Mouse (Mus musculus): Measurements from ENCODE around the gene Inca1. TPM values are rescaled to one million over a fixed set of nuclear protein-coding genes. Genes with fewer than 3 reads are reported as not detected.

Inca1 gene
- total and polyA plus RNA-seq, 3 experiments = 1.7 to 3.8 (median 3.4) TPM

DNA sequence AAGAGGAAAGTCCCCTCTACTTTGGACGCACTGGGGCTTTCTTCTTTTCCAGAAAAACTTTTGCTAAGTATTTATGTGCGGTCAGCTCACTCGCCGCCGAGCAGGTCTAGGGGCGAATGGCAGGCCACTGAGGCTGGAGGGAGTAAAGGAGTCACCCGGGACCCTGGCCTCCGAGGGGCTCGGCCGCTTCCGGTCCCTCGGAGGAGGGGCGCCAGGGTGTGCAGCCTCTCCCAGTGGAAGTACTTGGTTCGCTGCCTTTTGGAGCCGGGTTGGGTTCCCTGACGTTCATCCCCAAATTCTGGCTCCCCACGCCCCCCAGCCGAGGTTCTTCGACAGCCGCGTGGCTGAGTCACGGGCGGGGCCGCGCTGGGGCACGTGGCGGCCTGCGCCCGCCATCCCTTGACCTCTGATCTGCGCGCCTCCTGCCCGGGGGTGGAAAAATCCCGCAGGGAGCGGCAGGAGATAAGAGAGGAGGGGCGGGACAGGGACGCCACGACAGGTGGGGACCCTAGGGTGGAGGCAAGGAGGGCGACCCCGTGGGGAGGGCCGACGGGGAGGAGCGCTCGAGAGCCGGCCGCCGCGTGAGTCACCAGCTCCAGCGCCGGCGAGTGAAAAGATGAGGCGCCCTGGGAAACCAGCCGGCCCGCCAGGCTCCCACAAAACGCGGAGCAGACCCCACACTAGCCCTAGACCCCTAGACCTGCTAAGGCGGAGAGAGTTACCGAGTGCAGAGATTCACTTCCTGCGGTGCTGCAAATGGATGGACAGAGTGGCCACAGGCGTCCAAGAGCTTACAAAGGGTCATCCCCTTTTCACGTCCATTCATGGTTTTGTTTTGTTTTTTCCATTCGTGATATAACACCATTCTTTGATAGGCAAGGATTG lies 44.1 kb downstream of the Inca1 start:
- Histone ChIP-seq H3K4me1 (ENCODE audit: control insufficient read depth in 1 of 2, insufficient read depth in 2 of 2) (peaks cover 10 to 43% of the 10 kb centered on the region in 2 experiments), H3K4me3 (replicated peaks in 1 of 3; ENCODE audit: low read depth in 2 of 3, low read length in 2 of 3, poor library complexity in 1 of 3) (peak overlapping the region; percentile 65 to 78 (median 69)), H3K79me2 (replicated peaks; ENCODE audit: control insufficient read depth, extremely low read depth, insufficient read depth, poor library complexity, severe bottlenecking) (peaks cover 36% of the 10 kb centered on the region), H3K27ac (ENCODE audit: insufficient read depth, low read depth) (peak overlapping the region; percentile 95), H3K27me3 (replicated peaks) (no peaks in the 10 kb centered on the region), H3K9me3 (replicated peaks; ENCODE audit: low read length) (no peaks in the 10 kb centered on the region), H3K36me3 (replicated peaks in 1 of 2; ENCODE audit: control insufficient read depth in 1 of 2, insufficient read depth in 1 of 2, low read length in 1 of 2) (peaks cover 19 to 46% of the 10 kb centered on the region in 2 experiments), H3K9ac (ENCODE audit: insufficient read depth, low read depth) (peak overlapping the region; percentile 90), H3K4me2 (ENCODE audit: insufficient read depth, low read depth, poor library complexity, severe bottlenecking) (peak overlapping the region; percentile 62)
- DNase-seq (ENCODE audit: extremely low read depth) = peak; percentile 64
- dilution Hi-C loops (cut with MboI; ENCODE audit: extremely low pct_ligation_motif_present, extremely low pct_unique_long_range_greater_than_20kb, low sequenced_read_pairs) = no loop called here
- in situ Hi-C loops (cut with MboI; ENCODE audit: low pct_ligation_motif_present, low pct_unique_long_range_greater_than_20kb, low sequenced_read_pairs) = no loop called here
- TF ChIP-seq ELF1 (IDR thresholded peaks at IDR 0.05; ENCODE audit: low read depth, low read length) = peak; percentile 45
- peak; percentile 94 for TF ChIP-seq BHLHE40 (IDR thresholded peaks at IDR 0.05; ENCODE audit: low read depth, low read length)
- TF ChIP-seq MAFK (IDR thresholded peaks at IDR 0.05; ENCODE audit: insufficient replicate concordance, low read length) = 0 out of 2 replicates have a peak, but pooled peaks have one; percentile 25
- peak; percentile 67; the same call in 1 of the 2 replicates for TF ChIP-seq TBP (conservative IDR thresholded peaks at IDR 0.05; ENCODE audit: low read depth, low read length)
- TF ChIP-seq ZC3H11A (IDR thresholded peaks at IDR 0.05; ENCODE audit: low read depth, low read length) = no peak
- peak; percentile 57; the same call in 1 of the 2 replicates for TF ChIP-seq ZMIZ1 (IDR thresholded peaks at IDR 0.05; ENCODE audit: low read depth, low read length)
- peak; percentile 74; the same call in 1 of the 2 replicates for TF ChIP-seq SIN3A (IDR thresholded peaks at IDR 0.05; ENCODE audit: low read length)
- TF ChIP-seq JUN (IDR thresholded peaks at IDR 0.05; ENCODE audit: insufficient read depth, low read depth, low read length) = no peak
- TF ChIP-seq GABPA (IDR thresholded peaks at IDR 0.05; ENCODE audit: insufficient replicate concordance, low read depth, low read length) = no peak
- TF ChIP-seq CHD1 (IDR thresholded peaks at IDR 0.05; ENCODE audit: low read depth, low read length) = no peak; the same call in 1 of the 2 replicates
- TF ChIP-seq POLR2AphosphoS2 (IDR thresholded peaks at IDR 0.05; ENCODE audit: low read depth, low read length) = no peak; the same call in 1 of the 2 replicates
- TF ChIP-seq PAX5 (IDR thresholded peaks at IDR 0.05; ENCODE audit: low read length) = no peak
- TF ChIP-seq KAT2A (IDR thresholded peaks at IDR 0.05; ENCODE audit: insufficient replicate concordance, low read length) = peak; percentile 61; the same call in 1 of the 2 replicates
- no peak for TF ChIP-seq CHD2 (IDR thresholded peaks at IDR 0.05; ENCODE audit: low read length)
- TF ChIP-seq POLR2A (IDR thresholded peaks at IDR 0.05; ENCODE audit: low read depth, low read length) = peak; percentile 55
- TF ChIP-seq ETS1 (conservative IDR thresholded peaks at IDR 0.05; ENCODE audit: low read depth, low read length) = peak; percentile 52; the same call in 1 of the 2 replicates
- TF ChIP-seq NELFE (IDR thresholded peaks at IDR 0.05; ENCODE audit: low read depth, low read length) = peak; percentile 56; the same call in 1 of the 2 replicates
- TF ChIP-seq RCOR1 (conservative IDR thresholded peaks at IDR 0.05; ENCODE audit: low read depth, low read length) = no peak
- TF ChIP-seq ZNF384 (IDR thresholded peaks at IDR 0.05; ENCODE audit: low read depth, low read length) = peak; percentile 15; the same call in 1 of the 2 replicates
- no peak for TF ChIP-seq E2F4 (IDR thresholded peaks at IDR 0.05; ENCODE audit: insufficient replicate concordance, low read depth, low read length)
- TF ChIP-seq JUND (conservative IDR thresholded peaks at IDR 0.05; ENCODE audit: low read depth, low read length) = no peak
- peak; percentile 45 for TF ChIP-seq TCF12 (IDR thresholded peaks at IDR 0.05; ENCODE audit: low read depth, low read length)
- TF ChIP-seq SMC3 (IDR thresholded peaks at IDR 0.05; ENCODE audit: low read depth, low read length) = no peak
- peak; percentile 56 for TF ChIP-seq USF1 (IDR thresholded peaks at IDR 0.05; ENCODE audit: low read depth, low read length)
- no peak for TF ChIP-seq CTCF (conservative IDR thresholded peaks at IDR 0.05 in 1 of 2, IDR thresholded peaks at IDR 0.05 in 1 of 2; ENCODE audit: low read depth in 2 of 2, low read length in 2 of 2)
- no peak for TF ChIP-seq RAD21 (IDR thresholded peaks at IDR 0.05; ENCODE audit: low read depth, low read length)
- peak; percentile 32; the same call in 1 of the 2 replicates for TF ChIP-seq NRF1 (IDR thresholded peaks at IDR 0.05; ENCODE audit: low read depth, low read length)
- TF ChIP-seq USF2 (conservative IDR thresholded peaks at IDR 0.05; ENCODE audit: low read depth, low read length) = no peak
- TF ChIP-seq MXI1 (IDR thresholded peaks at IDR 0.05; ENCODE audit: low read depth, low read length) = peak; percentile 89; the same call in 1 of the 2 replicates
- TF ChIP-seq HCFC1 (IDR thresholded peaks at IDR 0.05; ENCODE audit: low read depth, low read length) = peak; percentile 40
- TF ChIP-seq MAX (IDR thresholded peaks at IDR 0.05; ENCODE audit: low read length) = peak; percentile 94
- TF ChIP-seq EP300 (IDR thresholded peaks at IDR 0.05; ENCODE audit: low read length) = peak; percentile 5; the same call in 1 of the 2 replicates
- no peak; the same call in 1 of the 2 replicates for TF ChIP-seq UBTF (IDR thresholded peaks at IDR 0.05; ENCODE audit: low read depth, low read length)
- no peak for TF ChIP-seq ZKSCAN1 (IDR thresholded peaks at IDR 0.05; ENCODE audit: borderline replicate concordance, low read depth, low read length)
- TF ChIP-seq MYC (IDR thresholded peaks at IDR 0.05; ENCODE audit: low read depth, low read length) = peak; percentile 90
- TF ChIP-seq IRF4 (IDR thresholded peaks at IDR 0.05; ENCODE audit: low read depth, low read length) = no peak
- no peak for TF ChIP-seq MEF2A (IDR thresholded peaks at IDR 0.05; ENCODE audit: borderline replicate concordance, low read depth, low read length)
